Mouse (Mus musculus): ENCODE results near the gene Ninj1. TPM values are rescaled to one million over a fixed set of nuclear protein-coding genes. Genes with fewer than 3 reads are reported as not detected.

Gene Ninj1
- 27.6 and 28.6 TPM in 2 replicates for polyA plus RNA-seq (2011; ENCODE audit: insufficient read length, low read depth, missing spikeins)

- Histone ChIP-seq H3K4me3 (ENCODE audit: insufficient read depth, low read length) (peak within 1 kb of the TSS; percentile 61), H3K4me1 (ENCODE audit: control insufficient read depth, insufficient read depth, low read length) (peaks cover 15% of the 10 kb centered on the region), H3K27ac (ENCODE audit: insufficient read depth, low read length) (peak within 1 kb of the TSS; percentile 32; the same call in 1 of the 2 replicates)
- TF ChIP-seq CTCF (IDR thresholded peaks at IDR 0.05; ENCODE audit: borderline replicate concordance, insufficient read depth, low read length): no peak
- peak; percentile 91 for TF ChIP-seq POLR2A (IDR thresholded peaks at IDR 0.05; ENCODE audit: low read depth, low read length)
Measured at GRCm38 (mm10) chr13:49187288-49188218, at the start of gene Ninj1. Ninj1 (plus strand) TSS chr13:49187485.

GRCm38 (mm10) chr13:49140567-49140966 is 46.7 kb upstream of the Ninj1 start:
- Histone ChIP-seq H3K27ac (ENCODE audit: insufficient read depth, low read length) (no peak overlapping the region), H3K4me3 (ENCODE audit: insufficient read depth, low read length) (no peak overlapping the region), H3K4me1 (ENCODE audit: control insufficient read depth, insufficient read depth, low read length) (no peaks in the 10 kb centered on the region)
- TF ChIP-seq CTCF (IDR thresholded peaks at IDR 0.05; ENCODE audit: borderline replicate concordance, insufficient read depth, low read length) (no peak), POLR2A (IDR thresholded peaks at IDR 0.05; ENCODE audit: low read depth, low read length) (no peak)

GRCm38 (mm10) chr13:49142396-49142795 is 44.9 kb upstream of the Ninj1 start:
- Histone ChIP-seq H3K4me3 (ENCODE audit: insufficient read depth, low read length) (no peak overlapping the region), H3K27ac (ENCODE audit: insufficient read depth, low read length) (no peak overlapping the region), H3K4me1 (ENCODE audit: control insufficient read depth, insufficient read depth, low read length) (no peaks in the 10 kb centered on the region)
- TF ChIP-seq CTCF (IDR thresholded peaks at IDR 0.05; ENCODE audit: borderline replicate concordance, insufficient read depth, low read length): no peak
- no peak for TF ChIP-seq POLR2A (IDR thresholded peaks at IDR 0.05; ENCODE audit: low read depth, low read length)

GRCm38 (mm10) chr13:49143323-49143722 is 44.0 kb upstream of the Ninj1 start:
- Histone ChIP-seq H3K4me3 (ENCODE audit: insufficient read depth, low read length) (no peak overlapping the region), H3K27ac (ENCODE audit: insufficient read depth, low read length) (no peak overlapping the region), H3K4me1 (ENCODE audit: control insufficient read depth, insufficient read depth, low read length) (no peaks in the 10 kb centered on the region)
- TF ChIP-seq POLR2A (IDR thresholded peaks at IDR 0.05; ENCODE audit: low read depth, low read length) (no peak), CTCF (IDR thresholded peaks at IDR 0.05; ENCODE audit: borderline replicate concordance, insufficient read depth, low read length) (no peak)

- H3K4me1 ChIP-seq (ENCODE audit: control insufficient read depth, insufficient read depth, low read length): no peaks in the 10 kb centered on the region
- no peak overlapping the region for H3K27ac ChIP-seq (ENCODE audit: insufficient read depth, low read length)
- no peak overlapping the region for H3K4me3 ChIP-seq (ENCODE audit: insufficient read depth, low read length)
- TF ChIP-seq CTCF (IDR thresholded peaks at IDR 0.05; ENCODE audit: borderline replicate concordance, insufficient read depth, low read length) (no peak), POLR2A (IDR thresholded peaks at IDR 0.05; ENCODE audit: low read depth, low read length) (no peak)
Measured at GRCm38 (mm10) chr13:49144451-49144850, 42.8 kb upstream of the Ninj1 start.

- Histone ChIP-seq H3K4me1 (ENCODE audit: control insufficient read depth, insufficient read depth, low read length) (no peaks in the 10 kb centered on the region), H3K4me3 (ENCODE audit: insufficient read depth, low read length) (no peak overlapping the region), H3K27ac (ENCODE audit: insufficient read depth, low read length) (no peak overlapping the region)
- TF ChIP-seq CTCF (IDR thresholded peaks at IDR 0.05; ENCODE audit: borderline replicate concordance, insufficient read depth, low read length) (no peak), POLR2A (IDR thresholded peaks at IDR 0.05; ENCODE audit: low read depth, low read length) (no peak)
Measured at GRCm38 (mm10) chr13:49145396-49145795, 41.9 kb upstream of the Ninj1 start.

GRCm38 (mm10) chr13:49146040-49146697 is 41.1 kb upstream of the Ninj1 start:
- no peak for TF ChIP-seq POLR2A (IDR thresholded peaks at IDR 0.05; ENCODE audit: low read depth, low read length)
- TF ChIP-seq CTCF (IDR thresholded peaks at IDR 0.05; ENCODE audit: borderline replicate concordance, insufficient read depth, low read length): no peak
- no peak overlapping the region for H3K4me3 ChIP-seq (ENCODE audit: insufficient read depth, low read length)
- no peaks in the 10 kb centered on the region for H3K4me1 ChIP-seq (ENCODE audit: control insufficient read depth, insufficient read depth, low read length)
- no peak overlapping the region for H3K27ac ChIP-seq (ENCODE audit: insufficient read depth, low read length)

- Histone ChIP-seq H3K4me3 (ENCODE audit: insufficient read depth, low read length) (no peak overlapping the region), H3K27ac (ENCODE audit: insufficient read depth, low read length) (no peak overlapping the region), H3K4me1 (ENCODE audit: control insufficient read depth, insufficient read depth, low read length) (no peaks in the 10 kb centered on the region)
- TF ChIP-seq CTCF (IDR thresholded peaks at IDR 0.05; ENCODE audit: borderline replicate concordance, insufficient read depth, low read length) (no peak), POLR2A (IDR thresholded peaks at IDR 0.05; ENCODE audit: low read depth, low read length) (no peak)
Measured at GRCm38 (mm10) chr13:49146698-49147006, 40.6 kb upstream of the Ninj1 start.

- TF ChIP-seq POLR2A (IDR thresholded peaks at IDR 0.05; ENCODE audit: low read depth, low read length) (no peak), CTCF (IDR thresholded peaks at IDR 0.05; ENCODE audit: borderline replicate concordance, insufficient read depth, low read length) (no peak)
- Histone ChIP-seq H3K4me3 (ENCODE audit: insufficient read depth, low read length) (peak overlapping the region; percentile 15), H3K27ac (ENCODE audit: insufficient read depth, low read length) (no peak overlapping the region), H3K4me1 (ENCODE audit: control insufficient read depth, insufficient read depth, low read length) (no peaks in the 10 kb centered on the region)
Measured at GRCm38 (mm10) chr13:49147007-49147857, 40.1 kb upstream of the Ninj1 start.
